Mouse (Mus musculus): ENCODE measurements around the gene Tob1.

DNA sequence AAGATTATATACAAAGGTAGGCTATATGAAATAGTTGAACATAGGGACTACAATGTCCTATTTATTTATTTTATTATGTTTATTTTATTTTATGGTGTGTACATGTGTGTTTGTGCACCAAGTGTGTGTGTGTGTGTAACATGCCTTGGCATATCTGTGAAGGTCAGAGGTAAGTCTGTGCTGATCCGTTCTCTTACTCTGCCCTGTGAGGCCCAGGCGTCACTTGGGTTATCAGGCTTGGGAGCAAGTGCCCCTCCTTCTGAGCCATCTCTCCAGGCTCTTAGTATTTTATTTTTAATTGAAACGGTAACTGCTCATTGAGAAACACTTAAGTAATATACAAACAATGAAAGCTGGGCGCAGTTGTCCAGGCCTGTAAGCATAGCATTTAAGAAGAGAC is 10.8 kb upstream of the Tob1 start:
- TF ChIP-seq CTCF (IDR thresholded peaks at IDR 0.05; ENCODE audit: borderline replicate concordance, insufficient read depth, low read length) (no peak), POLR2A (IDR thresholded peaks at IDR 0.05; ENCODE audit: low read depth, low read length) (no peak)

Data from embryonic fibroblast, embryonic 13.5 days (primary cell).